Mouse (Mus musculus) stomach, embryonic 16.5 days (tissue): ENCODE measurements around the gene Phf11b. TPM values are rescaled to one million over a fixed set of nuclear protein-coding genes. Genes with fewer than 3 reads are reported as not detected.
"Not testable (repeated sequence)": the region's sequence is repeated elsewhere in the genome, so short reads cannot be mapped to it uniquely, and the experiment has no call there.

Experiments
- ATAC-seq: fragments of 200-750 bp; cut with Nextera tagmentation; 2 replicates; pipeline ENCODE4 v1.8.0; 2017; ENCODE audit warnings: moderate number of reproducible peaks, moderate TSS enrichment; ENCODE audit not compliant: insufficient read depth, low FRiP score
- H3K27ac ChIP-seq: fragments of 300-500 bp; sonication (generic); 2 replicates; pipeline ENCODE4 v1.5.1; 2014; ENCODE audit warnings: low read length
- H3K27me3 ChIP-seq: fragments of 300-500 bp; sonication (generic); 2 replicates; pipeline ENCODE4 v1.6.1; 2014; ENCODE audit warnings: low read length, control low read depth, mixed read lengths; ENCODE audit not compliant: control insufficient read depth, insufficient read depth
- H3K36me3 ChIP-seq: fragments of 300-500 bp; sonication (generic); 2 replicates; pipeline ENCODE4 v1.6.1; 2014; ENCODE audit warnings: low read length; ENCODE audit not compliant: control insufficient read depth, insufficient read depth
- H3K4me1 ChIP-seq: fragments of 300-500 bp; sonication (generic); 2 replicates; pipeline ENCODE4 v1.6.1; 2014; ENCODE audit warnings: low read length, control low read depth, mixed read lengths; ENCODE audit not compliant: control insufficient read depth, insufficient read depth
- H3K4me2 ChIP-seq: fragments of 300-500 bp; sonication (generic); 2 replicates; pipeline ENCODE4 v1.6.1; 2014; ENCODE audit warnings: low read depth, low read length, mixed read lengths
- H3K4me3 ChIP-seq: fragments of 300-500 bp; sonication (generic); replicated peaks from 2 replicates; pipeline ENCODE4 v1.5.1; 2014; ENCODE audit warnings: mild to moderate bottlenecking, low read length
- H3K9ac ChIP-seq: fragments of 300-500 bp; sonication (generic); 2 replicates; pipeline ENCODE4 v1.6.1; 2014; ENCODE audit warnings: low read length
- H3K9me3 ChIP-seq: fragments of 300-500 bp; sonication (generic); replicated peaks from 2 replicates; pipeline ENCODE4 v1.6.1; 2016; ENCODE audit warnings: low read length, control low read depth; ENCODE audit not compliant: control insufficient read depth
- WGBS: fragments of 180-500 bp; shearing (Covaris S2); extraction: QIAGEN DNeasy Blood & Tissue Kit; methylation state at CpG from one replicate; pipeline ENCODE4 v1.1.7; 2014; 5-methylcytosine and 5-hydroxymethylcytosine counted together
- polyA plus RNA-seq: library from polyadenylated mRNA; unstranded; fragments of >200 nt; fragmentation: Nextera tagmentation; extraction: Ambion mirVana; gene quantifications from 2 replicates; pipeline ENCODE4 v1.2.1, GENCODE M21; 2015

The Phf11b gene
- polyA plus RNA-seq: 0.40 and 0.98 TPM in 2 replicates

DNA sequence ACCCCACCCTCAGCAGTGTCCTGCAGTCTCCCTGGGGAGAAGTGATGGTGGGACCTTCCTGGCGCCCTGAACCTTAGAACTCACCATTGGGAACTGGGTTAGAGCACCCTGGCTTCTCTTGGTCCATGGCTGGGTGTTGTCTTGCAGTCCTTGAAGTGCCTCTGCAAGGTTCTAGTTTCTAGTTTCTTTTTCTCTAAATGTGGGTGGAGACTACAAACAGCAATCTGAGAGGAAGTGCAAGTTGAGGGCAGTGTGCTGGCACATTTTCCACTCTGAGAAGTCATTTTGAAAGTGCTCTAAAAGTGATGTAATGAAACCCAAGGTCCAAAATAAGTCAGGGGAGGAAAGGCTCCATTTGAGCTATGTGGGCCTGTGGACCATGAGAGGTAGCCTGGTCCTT, at the start of gene Phf11b:
Phf11b (minus strand) TSS at position 163 of the 400 bp plus-strand sequence.
- not testable (repeated sequence) for H3K9me3 ChIP-seq, H3K27me3 ChIP-seq, ATAC-seq, H3K4me3 ChIP-seq, H3K36me3 ChIP-seq, H3K4me2 ChIP-seq, H3K9ac ChIP-seq, H3K4me1 ChIP-seq, H3K27ac ChIP-seq
- 67% methylated on average over 1 of the region's 1 CpGs for WGBS

DNA sequence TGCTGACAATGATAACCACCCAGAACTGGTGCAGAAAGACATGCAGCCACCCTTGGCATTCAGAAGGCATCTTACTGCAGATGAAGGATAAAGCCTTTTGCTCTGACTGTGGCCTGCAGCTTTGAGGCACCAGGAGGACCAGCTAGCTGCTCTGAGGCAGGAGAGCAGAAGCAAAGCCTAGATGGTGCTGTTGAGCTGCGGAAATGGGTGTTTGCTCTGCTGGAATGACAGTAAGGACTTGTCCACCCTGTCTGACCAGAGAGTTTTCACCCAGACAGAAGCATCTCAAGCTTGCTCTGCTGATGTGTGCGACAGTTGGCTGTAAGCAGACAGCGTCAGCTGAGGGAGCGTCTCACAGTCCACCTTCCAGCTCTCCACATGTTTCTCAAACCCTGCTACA, 49.0 kb upstream of the Phf11b start:
- H3K36me3 ChIP-seq, H3K4me2 ChIP-seq, ATAC-seq, H3K27ac ChIP-seq, H3K4me1 ChIP-seq, H3K4me3 ChIP-seq, H3K9me3 ChIP-seq, H3K9ac ChIP-seq, H3K27me3 ChIP-seq: not testable (repeated sequence)
- WGBS: 41% methylated on average over 4 of the region's 4 CpGs

DNA sequence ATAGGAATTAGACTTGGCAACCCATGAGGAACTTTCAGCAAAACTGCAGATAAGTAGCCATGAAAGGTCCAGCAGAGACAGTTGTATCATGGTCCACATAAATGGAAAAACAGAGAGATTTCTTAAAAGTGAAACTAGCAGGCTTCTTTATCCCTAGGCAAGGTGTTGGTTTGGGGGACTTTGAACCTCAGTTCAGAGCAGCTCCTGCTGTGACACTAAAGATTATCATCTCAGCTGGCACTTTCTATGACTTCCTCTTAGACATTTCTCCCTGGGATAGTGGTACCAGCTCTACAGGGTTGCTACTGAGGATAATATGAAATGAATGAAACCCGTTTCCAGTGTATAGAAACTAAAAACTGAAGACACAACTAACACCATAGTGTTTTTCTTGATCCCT, 48.4 kb upstream of the Phf11b start:
- Histone ChIP-seq H3K9me3 (no peaks in the 10 kb centered on the region), H3K4me3 (no peak overlapping the region), H3K9ac (no peak overlapping the region), H3K27me3 (no peaks in the 10 kb centered on the region), H3K36me3 (no peaks in the 10 kb centered on the region), H3K4me2 (no peak overlapping the region), H3K4me1 (no peaks in the 10 kb centered on the region), H3K27ac (no peak overlapping the region)
- no peak for ATAC-seq
- 66% methylated on average over 1 of the region's 1 CpGs for WGBS

DNA sequence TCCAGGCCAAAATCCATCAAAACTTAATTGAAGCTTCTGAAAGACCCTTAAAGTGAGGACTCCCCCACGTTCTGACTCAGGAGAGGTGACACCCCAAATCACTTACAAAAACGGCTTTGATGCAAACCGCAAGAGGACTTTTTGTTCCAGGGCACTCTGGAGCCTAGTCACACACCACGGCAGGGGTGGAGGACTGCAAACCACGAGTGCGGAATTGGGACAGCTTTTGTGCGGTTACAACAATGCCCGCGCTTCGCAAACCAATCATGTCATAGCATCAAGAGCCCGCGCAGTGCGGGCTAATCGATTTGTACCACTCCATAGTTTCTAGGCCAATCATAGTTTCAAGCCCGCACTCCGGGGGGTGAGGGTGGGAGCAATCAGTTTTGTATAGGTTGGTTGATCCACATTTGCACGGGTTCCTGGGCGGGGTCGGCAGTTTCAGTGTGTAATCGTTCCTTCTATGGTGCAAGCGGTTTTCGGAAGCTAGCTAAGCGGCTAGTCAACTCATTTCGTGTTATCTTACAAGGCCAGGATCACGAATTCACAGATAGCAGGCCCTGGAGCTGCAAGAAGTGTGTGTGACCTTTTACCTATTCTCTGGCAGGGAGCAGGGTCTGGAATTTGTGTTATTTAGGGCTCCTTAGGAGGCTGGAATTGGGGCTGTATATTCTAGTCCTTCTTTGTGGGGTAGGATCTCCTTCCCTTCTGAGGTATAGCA, 29.4 kb upstream of the Phf11b start:
- no peak for ATAC-seq
- H3K9ac ChIP-seq: no peak overlapping the region
- H3K4me3 ChIP-seq: no peak overlapping the region
- WGBS: 92% methylated on average over 25 of the region's 25 CpGs
- H3K36me3 ChIP-seq: no peaks in the 10 kb centered on the region
- H3K9me3 ChIP-seq: peaks cover 12% of the 10 kb centered on the region
- H3K27me3 ChIP-seq: no peaks in the 10 kb centered on the region
- no peak overlapping the region for H3K27ac ChIP-seq
- no peaks in the 10 kb centered on the region for H3K4me1 ChIP-seq
- H3K4me2 ChIP-seq: no peak overlapping the region

DNA sequence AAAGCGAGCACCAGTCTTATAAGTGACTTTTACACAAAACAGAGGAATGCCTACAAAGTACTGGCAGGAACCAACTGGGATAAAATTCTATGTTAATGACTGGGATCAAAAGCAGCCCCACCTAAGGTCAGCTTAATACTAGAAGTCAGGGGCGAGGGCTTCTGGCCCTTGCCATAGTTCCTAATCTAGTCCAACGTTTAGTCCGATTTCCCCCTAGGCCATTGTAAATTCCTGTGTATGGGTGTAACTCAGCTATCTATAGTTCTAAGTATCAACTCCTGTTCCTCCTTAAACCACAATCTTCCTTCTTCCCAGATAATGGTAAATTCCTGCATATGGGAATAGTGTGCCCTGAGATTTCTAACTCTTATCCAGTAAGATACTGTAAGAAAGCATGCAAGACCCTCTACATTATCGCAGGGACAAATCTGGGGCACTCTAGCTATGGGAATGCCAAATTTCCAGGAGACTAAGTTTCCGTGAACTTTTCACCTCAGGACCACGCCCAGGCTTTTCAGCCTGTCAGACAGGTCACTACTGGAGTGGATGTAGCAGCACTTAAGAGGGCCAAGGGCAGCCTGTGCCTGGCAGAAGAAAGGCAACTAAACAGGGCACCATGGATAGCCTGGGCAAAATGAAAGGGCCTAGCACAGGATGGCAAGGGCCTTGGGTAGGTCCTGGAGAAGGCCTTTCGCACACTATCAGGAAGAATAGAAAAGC, 25.4 kb upstream of the Phf11b start:
- peaks cover 9% of the 10 kb centered on the region for H3K9me3 ChIP-seq

DNA sequence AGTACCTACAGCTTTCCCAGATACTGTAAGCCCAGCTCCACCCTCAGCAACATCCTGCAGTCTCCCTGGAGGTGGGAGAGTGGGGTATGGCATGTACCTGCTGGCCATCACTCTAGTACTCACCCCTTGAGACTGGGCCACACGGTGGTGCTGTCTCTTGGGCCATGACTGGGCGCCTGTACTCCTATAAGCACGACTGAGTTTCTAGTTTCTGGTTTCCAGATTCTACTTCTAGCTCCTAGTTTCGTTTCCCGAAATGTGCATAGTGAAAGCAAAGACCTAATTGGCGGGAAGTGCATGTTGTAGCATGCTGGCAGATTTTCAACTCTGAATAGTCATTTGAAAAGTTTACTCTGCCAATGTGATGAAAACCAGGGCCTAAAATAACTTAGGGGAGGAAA, 24.1 kb upstream of the Phf11b start, which contains the start of gene Phf11d:
Phf11d (minus strand) TSS at position 227 of the 401 bp plus-strand sequence.
- H3K4me2 ChIP-seq: peak within 1 kb of the TSS; percentile 31

More for the DNA sequence above, 25.4 kb upstream of the Phf11b start:
- ATAC-seq: no peak
- H3K36me3 ChIP-seq: no peaks in the 10 kb centered on the region
- WGBS: 68% methylated on average over 8 of the region's 8 CpGs
- H3K27me3 ChIP-seq: no peaks in the 10 kb centered on the region
- H3K4me1 ChIP-seq: no peaks in the 10 kb centered on the region
- H3K4me3 ChIP-seq: no peak overlapping the region
- no peak overlapping the region for H3K9ac ChIP-seq
- no peak overlapping the region for H3K4me2 ChIP-seq
- H3K27ac ChIP-seq: no peak overlapping the region

DNA sequence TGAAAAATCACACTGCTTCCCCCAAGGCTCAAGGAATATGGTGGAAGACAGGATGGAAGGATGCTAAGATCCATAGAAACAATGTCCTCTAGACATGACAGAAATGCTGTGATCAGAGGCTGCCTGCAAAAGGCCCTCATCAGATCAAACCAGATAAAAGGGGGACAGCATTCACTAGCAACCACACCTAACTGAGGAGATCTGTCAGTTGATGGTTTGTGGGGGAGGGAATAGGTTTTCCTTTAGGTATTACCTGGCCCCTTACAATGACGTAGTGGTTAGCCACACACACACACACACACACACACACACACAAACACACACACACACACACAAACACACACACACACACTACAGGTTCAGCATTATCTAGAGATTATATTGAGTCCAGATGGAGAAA, 1.6 kb downstream of the Phf11b start:
- no peaks in the 10 kb centered on the region for H3K36me3 ChIP-seq
- H3K4me3 ChIP-seq: no peak overlapping the region
- H3K9me3 ChIP-seq: no peaks in the 10 kb centered on the region
- no peaks in the 10 kb centered on the region for H3K27me3 ChIP-seq
- no peak for ATAC-seq
- no peak overlapping the region for H3K9ac ChIP-seq
- no peak overlapping the region for H3K27ac ChIP-seq
- 89% methylated on average over 1 of the region's 1 CpGs for WGBS
- no peaks in the 10 kb centered on the region for H3K4me1 ChIP-seq
- no peak overlapping the region for H3K4me2 ChIP-seq

More for the DNA sequence above, 24.1 kb upstream of the Phf11b start, which contains the start of gene Phf11d:
- Histone ChIP-seq H3K9me3 (no peaks in the 10 kb centered on the region), H3K4me1 (no peaks in the 10 kb centered on the region), H3K27me3 (no peaks in the 10 kb centered on the region), H3K9ac (peak within 1 kb of the TSS; percentile 11; the same call in 1 of the 2 replicates), H3K4me3 (peak within 1 kb of the TSS; percentile 3; the same call in 1 of the 2 replicates), H3K36me3 (no peaks in the 10 kb centered on the region), H3K27ac (peak within 1 kb of the TSS; percentile 79)
- ATAC-seq: peak; percentile 74
- 50% methylated on average over 6 of the region's 6 CpGs for WGBS

DNA sequence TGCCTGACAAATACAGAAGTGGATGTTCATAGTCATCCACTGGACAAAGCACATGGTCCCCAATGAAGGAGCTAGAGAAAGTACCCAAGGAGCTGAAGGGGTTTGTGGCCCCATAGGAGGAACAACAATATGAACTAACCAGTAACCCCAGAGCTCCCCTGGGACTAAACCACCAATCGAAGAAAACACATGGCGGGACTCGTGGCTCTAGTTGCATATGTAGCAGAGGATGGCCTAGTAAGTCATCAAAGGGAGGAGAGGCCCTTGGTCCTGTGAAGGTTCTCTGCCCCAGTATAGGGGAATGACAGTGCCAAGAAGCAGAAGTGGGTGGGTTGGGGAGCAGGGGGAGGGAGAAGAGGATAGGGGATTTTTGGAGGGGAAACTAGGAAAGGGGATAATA, 5.1 kb downstream of the Phf11b start:
- H3K27me3 ChIP-seq, H3K9ac ChIP-seq, H3K4me2 ChIP-seq, H3K4me1 ChIP-seq, ATAC-seq, H3K9me3 ChIP-seq, H3K4me3 ChIP-seq, H3K27ac ChIP-seq, H3K36me3 ChIP-seq: not testable (repeated sequence)
- 91% methylated on average over 3 of the region's 3 CpGs for WGBS

DNA sequence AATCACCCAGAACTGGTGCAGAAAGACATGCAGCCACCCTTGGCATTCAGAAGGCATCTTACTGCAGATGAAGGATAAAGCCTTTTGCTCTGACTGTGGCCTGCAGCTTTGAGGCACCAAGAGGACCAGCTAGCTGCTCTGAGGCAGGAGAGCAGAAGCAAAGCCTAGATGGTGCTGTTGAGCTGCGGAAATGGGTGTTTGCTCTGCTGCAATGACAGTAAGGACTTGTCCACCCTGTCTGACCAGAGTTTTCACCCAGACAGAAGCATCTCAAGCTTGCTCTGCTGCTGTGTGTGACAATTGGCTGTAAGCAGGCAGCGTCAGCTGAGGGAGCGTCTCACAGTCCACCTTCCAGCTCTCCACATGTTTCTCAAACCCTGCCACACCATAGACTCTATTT, 10.7 kb downstream of the Phf11b start:
- not testable (repeated sequence) for H3K4me3 ChIP-seq, H3K27me3 ChIP-seq, H3K36me3 ChIP-seq, H3K9ac ChIP-seq, H3K27ac ChIP-seq, H3K4me2 ChIP-seq, H3K9me3 ChIP-seq, H3K4me1 ChIP-seq
- WGBS: 24% methylated on average over 3 of the region's 3 CpGs
- peak; percentile 37; the same call in 1 of the 2 replicates for ATAC-seq
